Mouse (Mus musculus): ENCODE results near the gene Dennd1b. TPM values are rescaled to one million over a fixed set of nuclear protein-coding genes. Genes with fewer than 3 reads are reported as not detected.

Dennd1b gene
- polyA plus RNA-seq, 1 experiment from 2014 or later = 18.3 TPM

DNA sequence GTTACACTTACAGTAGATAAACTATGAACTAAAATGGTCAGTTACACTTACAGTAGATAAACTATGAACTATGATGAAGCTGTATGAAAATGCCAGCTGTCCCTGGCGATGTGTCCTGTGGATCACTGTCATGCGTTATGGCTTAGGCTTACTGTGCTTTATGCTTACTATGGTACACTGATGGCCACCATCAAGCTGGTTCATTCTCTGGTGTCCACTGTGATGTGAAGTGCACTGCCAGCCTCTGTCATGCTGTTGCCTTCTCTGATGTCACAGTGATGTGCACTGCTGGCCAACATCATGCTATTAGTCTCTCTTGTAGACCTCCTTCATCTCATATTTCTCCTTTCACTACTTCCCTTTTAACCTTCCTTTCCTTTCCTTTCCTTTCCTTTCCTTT is 33.4 kb downstream of the Dennd1b start:
- Histone ChIP-seq H3K27ac (ENCODE audit: low read depth, low read length) (no peak overlapping the region), H3K4me2 (replicated peaks; ENCODE audit: low read depth) (no peak overlapping the region), H3K36me3 (ENCODE audit: control insufficient read depth, insufficient read depth) (no peaks in the 10 kb centered on the region), H3K4me1 (replicated peaks; ENCODE audit: control insufficient read depth, insufficient read depth, low read length) (peaks cover 7% of the 10 kb centered on the region; the same call in 1 of the 2 replicates), H3K9ac (ENCODE audit: low read depth, low read length) (no peak overlapping the region), H3K9me3 (ENCODE audit: control insufficient read depth) (no peaks in the 10 kb centered on the region), H3K4me3 (ENCODE audit: low read depth, low read length) (no peak overlapping the region), H3K27me3 (replicated peaks; ENCODE audit: control insufficient read depth, insufficient read depth, low read length) (no peaks in the 10 kb centered on the region)
- 98% methylated on average over 2 of the region's 2 CpGs for WGBS
- no peak for ATAC-seq
- no peak for TF ChIP-seq CTCF (IDR thresholded peaks at IDR 0.05; ENCODE audit: low read depth)

DNA sequence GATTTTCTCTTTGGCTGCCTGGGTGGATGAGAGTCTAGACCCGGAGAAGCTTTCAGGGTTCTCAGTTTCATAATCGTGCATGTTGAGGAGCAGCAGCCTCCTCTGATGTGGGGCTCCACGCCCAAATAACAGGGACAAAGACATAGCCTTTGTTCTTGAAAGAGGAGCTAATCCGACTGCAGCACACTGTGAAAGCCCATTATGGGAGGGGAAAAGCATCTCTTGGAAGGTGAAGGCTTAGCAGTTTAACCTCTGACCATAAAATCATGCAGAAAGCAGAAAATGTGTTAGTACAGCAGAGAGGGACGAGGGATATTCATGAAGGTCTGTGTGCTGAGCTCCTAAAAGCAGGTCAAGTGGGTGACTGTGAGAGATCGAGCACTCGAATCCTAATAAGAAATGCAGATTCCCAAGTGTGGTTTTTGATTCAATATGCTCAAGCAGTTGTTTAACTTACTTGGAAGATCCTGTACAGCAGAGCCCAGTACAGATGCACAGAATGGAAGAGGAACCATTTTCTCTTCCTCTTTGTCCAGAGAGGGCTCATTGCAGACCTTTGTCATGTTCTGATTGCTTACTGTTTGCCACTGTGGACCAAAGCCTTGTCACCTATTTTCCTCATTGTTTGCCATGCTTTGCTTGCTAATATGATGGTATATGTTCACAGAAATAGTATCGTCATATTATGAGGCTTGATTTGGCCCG is 37.6 kb downstream of the Dennd1b start:
- Histone ChIP-seq H3K27me3 (replicated peaks; ENCODE audit: control insufficient read depth, insufficient read depth, low read length) (no peaks in the 10 kb centered on the region), H3K27ac (ENCODE audit: low read depth, low read length) (no peak overlapping the region), H3K4me1 (replicated peaks; ENCODE audit: control insufficient read depth, insufficient read depth, low read length) (no peaks in the 10 kb centered on the region), H3K9ac (ENCODE audit: low read depth, low read length) (no peak overlapping the region), H3K36me3 (ENCODE audit: control insufficient read depth, insufficient read depth) (no peaks in the 10 kb centered on the region), H3K4me3 (ENCODE audit: low read depth, low read length) (no peak overlapping the region), H3K9me3 (ENCODE audit: control insufficient read depth) (no peaks in the 10 kb centered on the region), H3K4me2 (replicated peaks; ENCODE audit: low read depth) (no peak overlapping the region)
- ATAC-seq = no peak
- WGBS = 66% methylated on average over 9 of the region's 9 CpGs
- TF ChIP-seq CTCF (IDR thresholded peaks at IDR 0.05; ENCODE audit: low read depth) = no peak

DNA sequence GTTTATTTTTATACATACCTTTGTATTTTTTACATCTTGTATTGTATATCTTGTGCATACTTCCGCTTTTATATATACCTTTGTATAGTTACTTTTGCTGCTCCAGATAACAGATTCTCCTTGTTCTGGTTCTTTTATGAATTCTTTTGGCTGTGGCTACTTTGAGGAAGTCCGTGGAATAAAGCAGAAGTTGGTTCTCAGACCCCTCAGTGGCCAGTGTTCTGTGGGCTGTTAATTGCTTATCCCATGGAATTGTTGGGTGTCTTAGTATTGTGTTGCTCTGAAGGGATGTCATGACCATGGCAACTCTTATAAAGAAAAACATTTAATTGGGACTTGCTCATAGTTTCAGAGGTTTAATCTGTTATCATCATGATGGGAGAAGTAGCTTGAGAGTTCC is 40.3 kb downstream of the Dennd1b start:
- no peak for ATAC-seq
- no peak overlapping the region for H3K9ac ChIP-seq (ENCODE audit: low read depth, low read length)
- H3K27me3 ChIP-seq (replicated peaks; ENCODE audit: control insufficient read depth, insufficient read depth, low read length) = no peaks in the 10 kb centered on the region
- no peak overlapping the region for H3K4me3 ChIP-seq (ENCODE audit: low read depth, low read length)
- no peaks in the 10 kb centered on the region for H3K36me3 ChIP-seq (ENCODE audit: control insufficient read depth, insufficient read depth)
- H3K9me3 ChIP-seq (ENCODE audit: control insufficient read depth) = no peaks in the 10 kb centered on the region
- no peak overlapping the region for H3K4me2 ChIP-seq (replicated peaks; ENCODE audit: low read depth)
- no peak overlapping the region for H3K27ac ChIP-seq (ENCODE audit: low read depth, low read length)
- TF ChIP-seq CTCF (IDR thresholded peaks at IDR 0.05; ENCODE audit: low read depth) = no peak
- WGBS = 88% methylated on average over 2 of the region's 2 CpGs
- no peaks in the 10 kb centered on the region for H3K4me1 ChIP-seq (replicated peaks; ENCODE audit: control insufficient read depth, insufficient read depth, low read length)

DNA sequence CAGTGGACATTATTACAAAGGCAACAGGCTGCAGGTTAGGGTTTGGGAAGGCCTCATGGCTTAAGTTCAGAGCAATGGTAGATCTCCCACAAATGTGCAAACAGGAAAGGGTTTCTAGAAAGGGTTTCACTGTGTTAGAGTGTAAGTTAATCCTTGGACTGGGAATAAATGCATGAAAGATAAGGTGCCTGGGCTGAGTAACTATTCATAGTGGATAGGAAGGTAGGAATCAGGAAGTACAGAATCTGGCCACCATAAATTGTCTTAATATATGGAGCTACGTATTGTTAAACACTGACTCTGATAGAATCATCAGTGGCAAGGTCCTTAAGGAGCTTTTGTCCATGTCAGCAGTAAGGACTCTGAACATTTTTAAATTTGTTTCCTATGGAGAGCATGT is 42.8 kb downstream of the Dennd1b start:
- TF ChIP-seq CTCF (IDR thresholded peaks at IDR 0.05; ENCODE audit: low read depth) = no peak
- no peak overlapping the region for H3K27ac ChIP-seq (ENCODE audit: low read depth, low read length)
- 47% methylated on average over 1 of the region's 1 CpGs for whole genome bisulfite sequencing
- ATAC-seq = 0 out of 2 replicates have a peak, but pooled peaks have one; percentile 25
- H3K36me3 ChIP-seq (ENCODE audit: control insufficient read depth, insufficient read depth) = no peaks in the 10 kb centered on the region
- no peaks in the 10 kb centered on the region for H3K27me3 ChIP-seq (replicated peaks; ENCODE audit: control insufficient read depth, insufficient read depth, low read length)
- 0 out of 2 replicates have a peak overlapping the region, but pooled peaks have one; percentile 3 for H3K4me2 ChIP-seq (replicated peaks; ENCODE audit: low read depth)
- H3K4me1 ChIP-seq (replicated peaks; ENCODE audit: control insufficient read depth, insufficient read depth, low read length) = no peaks in the 10 kb centered on the region
- H3K4me3 ChIP-seq (ENCODE audit: low read depth, low read length) = no peak overlapping the region
- no peak overlapping the region for H3K9ac ChIP-seq (ENCODE audit: low read depth, low read length)
- no peaks in the 10 kb centered on the region for H3K9me3 ChIP-seq (ENCODE audit: control insufficient read depth)

DNA sequence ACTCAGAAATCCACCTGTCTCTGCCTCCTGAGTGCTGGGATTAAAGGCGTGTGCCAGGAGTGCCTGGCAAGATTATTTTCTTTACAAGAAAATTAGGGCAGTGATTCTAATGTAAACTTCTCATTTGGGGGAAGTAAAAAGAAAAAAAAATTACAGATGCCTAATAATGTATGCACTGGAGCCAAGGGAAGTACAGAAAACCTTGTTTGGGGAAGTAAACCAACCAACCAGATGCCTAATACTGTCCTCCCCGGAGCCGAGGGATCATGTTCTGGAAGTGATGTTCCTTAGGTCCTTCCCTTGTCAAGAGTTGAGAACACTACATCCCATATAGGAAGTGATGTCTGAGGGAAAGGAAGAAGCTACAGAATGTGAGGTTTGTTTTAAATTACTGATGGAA is 44.2 kb downstream of the Dennd1b start:
- no peaks in the 10 kb centered on the region for H3K36me3 ChIP-seq (ENCODE audit: control insufficient read depth, insufficient read depth)
- H3K9me3 ChIP-seq (ENCODE audit: control insufficient read depth) = no peaks in the 10 kb centered on the region
- no peak overlapping the region for H3K4me3 ChIP-seq (ENCODE audit: low read depth, low read length)
- no peak for TF ChIP-seq CTCF (IDR thresholded peaks at IDR 0.05; ENCODE audit: low read depth)
- no peak overlapping the region for H3K27ac ChIP-seq (ENCODE audit: low read depth, low read length)
- WGBS = 91% methylated on average over 3 of the region's 3 CpGs
- H3K27me3 ChIP-seq (replicated peaks; ENCODE audit: control insufficient read depth, insufficient read depth, low read length) = no peaks in the 10 kb centered on the region
- H3K4me1 ChIP-seq (replicated peaks; ENCODE audit: control insufficient read depth, insufficient read depth, low read length) = no peaks in the 10 kb centered on the region
- no peak for ATAC-seq
- no peak overlapping the region for H3K9ac ChIP-seq (ENCODE audit: low read depth, low read length)
- no peak overlapping the region for H3K4me2 ChIP-seq (replicated peaks; ENCODE audit: low read depth)

DNA sequence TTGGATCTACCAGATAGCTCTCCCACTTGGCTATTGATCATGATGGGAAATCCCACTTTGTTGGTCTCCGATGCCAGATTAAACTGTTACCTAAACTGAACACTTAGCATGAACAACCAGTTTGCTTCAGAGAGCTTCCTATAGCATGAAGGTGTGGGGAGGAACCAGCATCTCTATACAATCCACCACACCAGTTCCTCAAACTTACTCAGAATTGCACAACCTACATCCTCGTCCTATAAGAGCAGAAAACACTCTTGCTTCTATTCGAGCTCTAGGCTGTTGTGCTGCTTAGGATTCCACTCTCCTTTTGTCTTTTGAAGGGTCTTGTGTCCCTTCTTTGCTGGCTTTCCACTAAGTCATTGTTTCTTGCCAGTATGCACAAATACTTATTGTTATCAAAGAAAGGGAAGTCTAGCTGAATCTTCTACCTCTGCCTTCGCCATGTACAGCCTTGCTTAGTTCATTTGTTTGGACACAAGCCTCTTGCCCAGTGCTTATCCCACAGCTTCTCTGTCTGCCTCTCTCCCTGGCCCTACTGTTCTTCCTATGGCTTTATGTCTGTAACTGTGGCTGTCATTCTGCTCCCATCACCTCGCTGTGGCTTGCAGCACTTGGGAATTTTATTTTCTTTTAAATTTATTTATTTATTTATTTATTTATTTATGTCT is 52.0 kb downstream of the Dennd1b start:
- no peak overlapping the region for H3K4me2 ChIP-seq (replicated peaks; ENCODE audit: low read depth)
- 82% methylated on average over 5 of the region's 5 CpGs for WGBS
- no peaks in the 10 kb centered on the region for H3K9me3 ChIP-seq (ENCODE audit: control insufficient read depth)
- H3K9ac ChIP-seq (ENCODE audit: low read depth, low read length) = no peak overlapping the region
- no peaks in the 10 kb centered on the region for H3K27me3 ChIP-seq (replicated peaks; ENCODE audit: control insufficient read depth, insufficient read depth, low read length)
- no peak overlapping the region for H3K27ac ChIP-seq (ENCODE audit: low read depth, low read length)
- H3K4me1 ChIP-seq (replicated peaks; ENCODE audit: control insufficient read depth, insufficient read depth, low read length) = no peaks in the 10 kb centered on the region
- no peaks in the 10 kb centered on the region for H3K36me3 ChIP-seq (ENCODE audit: control insufficient read depth, insufficient read depth)
- no peak overlapping the region for H3K4me3 ChIP-seq (ENCODE audit: low read depth, low read length)
- no peak for TF ChIP-seq CTCF (IDR thresholded peaks at IDR 0.05; ENCODE audit: low read depth)
- no peak for ATAC-seq
